Mouse (Mus musculus): ENCODE results near the gene Dars2. TPM values are rescaled to one million over a fixed set of nuclear protein-coding genes. Genes with fewer than 3 reads are reported as not detected.

Dars2 gene
- total and polyA plus RNA-seq, 3 experiments, result 13.7 to 25.4 (median 23.0) TPM

DNA sequence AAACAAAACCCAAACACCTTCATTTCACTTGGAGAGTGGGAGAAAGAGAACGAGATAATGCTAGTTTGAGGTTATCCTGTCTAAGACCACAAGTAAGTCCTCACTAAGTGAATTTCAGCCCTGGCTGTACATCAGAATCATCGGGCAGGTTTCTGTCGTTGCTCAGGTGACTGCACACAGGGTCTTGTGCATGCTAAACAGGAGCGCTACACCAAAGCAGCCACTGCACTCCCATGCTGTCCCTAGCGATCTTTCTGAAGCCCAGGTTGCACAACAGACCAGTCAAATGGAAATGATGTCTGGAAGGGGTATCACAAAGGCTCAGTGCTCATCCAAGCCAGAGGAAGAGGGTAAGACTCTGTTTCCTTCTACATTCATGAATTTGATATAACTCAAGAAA, 64.0 kb downstream of the Dars2 start:
- no peak for DNase-seq
- intact Hi-C loops (cut with DNase I), result no loop called here
- no peak overlapping the region for H3K27ac ChIP-seq
- H3K27me3 ChIP-seq (ENCODE audit: control insufficient read depth, insufficient read depth, low read length), result no peaks in the 10 kb centered on the region
- H3K9ac ChIP-seq (ENCODE audit: low read depth, low read length), result no peak overlapping the region
- no peak overlapping the region for H3K4me3 ChIP-seq
- H3K36me3 ChIP-seq (ENCODE audit: control insufficient read depth, insufficient read depth, low read length), result no peaks in the 10 kb centered on the region
- no peaks in the 10 kb centered on the region for H3K4me1 ChIP-seq (ENCODE audit: control insufficient read depth, insufficient read depth, low read length)
- no peaks in the 10 kb centered on the region for H3K79me2 ChIP-seq (replicated peaks; ENCODE audit: control insufficient read depth, insufficient read depth, low read length)
- WGBS, result 91% methylated on average over 5 of the region's 5 CpGs
- TF ChIP-seq CTCF (IDR thresholded peaks at IDR 0.05), result no peak
- no peak for TF ChIP-seq EP300 (IDR thresholded peaks at IDR 0.05; ENCODE audit: insufficient read depth, low read depth, low read length)
- no peak for TF ChIP-seq POLR2A (IDR thresholded peaks at IDR 0.05; ENCODE audit: insufficient read depth, low read depth, low read length)

DNA sequence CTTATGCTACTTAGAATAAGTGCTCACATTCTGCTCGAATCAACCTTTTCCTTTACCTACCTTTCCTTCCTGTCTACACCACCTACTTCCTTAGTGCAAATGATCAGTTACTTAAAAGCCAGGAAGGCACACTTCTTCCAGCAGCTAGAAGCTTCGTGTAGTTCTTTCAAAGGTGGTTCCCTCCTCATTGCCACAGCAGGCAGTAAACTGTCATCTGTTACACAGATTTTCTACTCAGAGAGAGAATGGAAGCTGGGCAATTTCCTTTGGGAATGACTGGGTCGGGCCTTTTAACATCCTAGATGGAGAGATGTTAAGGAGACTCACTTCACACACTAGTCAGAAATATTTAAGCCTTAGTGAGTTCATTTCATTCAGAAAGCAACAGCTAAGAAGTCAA, 64.9 kb downstream of the Dars2 start:
- WGBS, result 52% methylated on average over 3 of the region's 3 CpGs
- H3K9ac ChIP-seq (ENCODE audit: low read depth, low read length), result no peak overlapping the region
- no peaks in the 10 kb centered on the region for H3K36me3 ChIP-seq (ENCODE audit: control insufficient read depth, insufficient read depth, low read length)
- TF ChIP-seq CTCF (IDR thresholded peaks at IDR 0.05), result no peak
- no peak for TF ChIP-seq EP300 (IDR thresholded peaks at IDR 0.05; ENCODE audit: insufficient read depth, low read depth, low read length)
- no peak for TF ChIP-seq POLR2A (IDR thresholded peaks at IDR 0.05; ENCODE audit: insufficient read depth, low read depth, low read length)
- no peaks in the 10 kb centered on the region for H3K79me2 ChIP-seq (replicated peaks; ENCODE audit: control insufficient read depth, insufficient read depth, low read length)
- intact Hi-C loops (cut with DNase I), result no loop called here
- no peak overlapping the region for H3K27ac ChIP-seq
- H3K4me1 ChIP-seq (ENCODE audit: control insufficient read depth, insufficient read depth, low read length), result no peaks in the 10 kb centered on the region
- H3K4me3 ChIP-seq, result no peak overlapping the region
- H3K27me3 ChIP-seq (ENCODE audit: control insufficient read depth, insufficient read depth, low read length), result no peaks in the 10 kb centered on the region
- no peak for DNase-seq

DNA sequence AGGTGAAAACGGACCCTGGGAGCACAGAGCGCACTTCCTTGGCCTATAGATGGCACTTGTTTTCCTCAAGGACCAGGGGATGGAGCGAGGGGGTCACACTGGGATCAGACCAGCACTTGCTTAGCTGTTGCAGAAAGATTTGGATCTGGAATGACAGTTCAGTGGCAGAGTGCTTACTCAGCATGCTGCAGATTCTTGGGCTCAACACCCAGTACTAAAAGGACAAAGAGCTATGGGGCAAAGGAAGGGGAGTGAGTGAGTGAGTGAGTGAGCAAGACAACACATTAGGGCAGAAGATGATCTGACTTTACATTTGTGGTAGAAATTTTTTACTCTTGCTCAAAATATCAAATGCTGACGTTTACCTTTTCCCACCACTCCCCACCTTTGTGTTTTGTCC, 65.5 kb downstream of the Dars2 start:
- H3K4me3 ChIP-seq, result no peak overlapping the region
- no peak overlapping the region for H3K27ac ChIP-seq
- intact Hi-C loops (cut with DNase I), result no loop called here
- H3K79me2 ChIP-seq (replicated peaks; ENCODE audit: control insufficient read depth, insufficient read depth, low read length), result no peaks in the 10 kb centered on the region
- H3K9ac ChIP-seq (ENCODE audit: low read depth, low read length), result no peak overlapping the region
- no peak for DNase-seq
- TF ChIP-seq POLR2A (IDR thresholded peaks at IDR 0.05; ENCODE audit: insufficient read depth, low read depth, low read length) (no peak), EP300 (IDR thresholded peaks at IDR 0.05; ENCODE audit: insufficient read depth, low read depth, low read length) (no peak), CTCF (IDR thresholded peaks at IDR 0.05) (no peak)
- no peaks in the 10 kb centered on the region for H3K36me3 ChIP-seq (ENCODE audit: control insufficient read depth, insufficient read depth, low read length)
- 85% methylated on average over 4 of the region's 4 CpGs for WGBS
- no peaks in the 10 kb centered on the region for H3K27me3 ChIP-seq (ENCODE audit: control insufficient read depth, insufficient read depth, low read length)
- no peaks in the 10 kb centered on the region for H3K4me1 ChIP-seq (ENCODE audit: control insufficient read depth, insufficient read depth, low read length)

- no peaks in the 10 kb centered on the region for H3K4me1 ChIP-seq (ENCODE audit: control insufficient read depth, insufficient read depth, low read length)
- DNase-seq, result no peak
- WGBS, result 57% methylated on average over 6 of the region's 6 CpGs
- intact Hi-C loops (cut with DNase I), result no loop called here
- H3K27me3 ChIP-seq (ENCODE audit: control insufficient read depth, insufficient read depth, low read length), result no peaks in the 10 kb centered on the region
- H3K9ac ChIP-seq (ENCODE audit: low read depth, low read length), result no peak overlapping the region
- TF ChIP-seq POLR2A (IDR thresholded peaks at IDR 0.05; ENCODE audit: insufficient read depth, low read depth, low read length) (no peak), CTCF (IDR thresholded peaks at IDR 0.05) (no peak), EP300 (IDR thresholded peaks at IDR 0.05; ENCODE audit: insufficient read depth, low read depth, low read length) (no peak)
- no peaks in the 10 kb centered on the region for H3K36me3 ChIP-seq (ENCODE audit: control insufficient read depth, insufficient read depth, low read length)
- no peaks in the 10 kb centered on the region for H3K79me2 ChIP-seq (replicated peaks; ENCODE audit: control insufficient read depth, insufficient read depth, low read length)
- H3K27ac ChIP-seq, result no peak overlapping the region
- H3K4me3 ChIP-seq, result no peak overlapping the region
Observed at GRCm38 (mm10) chr1:160993851-160994250, 76.6 kb downstream of the Dars2 start.

Other genes with a start within 250 kb of the Dars2 start
- gene Rc3h1, start 164.2 kb downstream of the Dars2 start, total RNA-seq (2021), result 10 to 100 TPM; 39.0 to 42.0 TPM
- gene Rc3h1, start 164.2 kb downstream of the Dars2 start, polyA plus RNA-seq (2012; rRNA removed), result 9.8 and 21.1 TPM in 2 replicates
- gene Serpinc1, start 92.1 kb downstream of the Dars2 start, total RNA-seq (2021), result under 1 TPM; 0.08 to 0.32 TPM
- 0.29 and 2.3 TPM in 2 replicates for gene Serpinc1, start 92.1 kb downstream of the Dars2 start, polyA plus RNA-seq (2012; rRNA removed)
- gene Zbtb37, start 35.8 kb downstream of the Dars2 start, total RNA-seq (2021), result 10 to 100 TPM; 13.8 to 14.2 TPM
- 1.8 and 3.8 TPM in 2 replicates for gene Zbtb37, start 35.8 kb downstream of the Dars2 start, polyA plus RNA-seq (2012; rRNA removed)
- gene Cenpl, start 55 bp upstream of the Dars2 start, total RNA-seq (2021), result 1 to 10 TPM; 1.1 to 1.2 TPM
- 0.41 and 1.0 TPM in 2 replicates for gene Cenpl, start 55 bp upstream of the Dars2 start, polyA plus RNA-seq (2012; rRNA removed)
- gene Klhl20, start 60.9 kb upstream of the Dars2 start, total RNA-seq (2021), result 10 to 100 TPM in 1 of 2 experiments, 1 to 10 TPM in 1; 10.0 to 10.6 TPM
- gene Klhl20, start 60.9 kb upstream of the Dars2 start, polyA plus RNA-seq (2012; rRNA removed), result 7.3 and 9.8 TPM in 2 replicates
- 1 to 10 TPM; 2.1 to 2.7 TPM for gene Ankrd45, start 72.0 kb upstream of the Dars2 start, total RNA-seq (2021)
- 0.70 and 1.4 TPM in 2 replicates for gene Ankrd45, start 72.0 kb upstream of the Dars2 start, polyA plus RNA-seq (2012; rRNA removed)
- gene Tex50, start 88.7 kb upstream of the Dars2 start, total RNA-seq (2021), result not detected
- not detected in 2 replicates for gene Tex50, start 88.7 kb upstream of the Dars2 start, polyA plus RNA-seq (2012; rRNA removed)
- gene Prdx6, start 180.6 kb upstream of the Dars2 start, total RNA-seq (2021), result 100 to 1,000 TPM; 284 to 336 TPM
- 186 and 235 TPM in 2 replicates for gene Prdx6, start 180.6 kb upstream of the Dars2 start, polyA plus RNA-seq (2012; rRNA removed)